Mouse (Mus musculus) v-Abl transformed pro-B cells (cell line): ENCODE results near the gene 4930578C19Rik.
"Not testable (repeated sequence)": the region's sequence is repeated elsewhere in the genome, so short reads cannot be mapped to it uniquely, and the experiment has no call there.

Experiments used
- in situ Hi-C, 2 experiments: fragments of 400-800 bp; cut with MboI; formaldehyde crosslinking; loops; one replicate each; pipeline ENCODE4 v1.15.1; 2025; ENCODE audit not compliant: unreplicated experiment in 2 of 2

4930578C19Rik gene

DNA sequence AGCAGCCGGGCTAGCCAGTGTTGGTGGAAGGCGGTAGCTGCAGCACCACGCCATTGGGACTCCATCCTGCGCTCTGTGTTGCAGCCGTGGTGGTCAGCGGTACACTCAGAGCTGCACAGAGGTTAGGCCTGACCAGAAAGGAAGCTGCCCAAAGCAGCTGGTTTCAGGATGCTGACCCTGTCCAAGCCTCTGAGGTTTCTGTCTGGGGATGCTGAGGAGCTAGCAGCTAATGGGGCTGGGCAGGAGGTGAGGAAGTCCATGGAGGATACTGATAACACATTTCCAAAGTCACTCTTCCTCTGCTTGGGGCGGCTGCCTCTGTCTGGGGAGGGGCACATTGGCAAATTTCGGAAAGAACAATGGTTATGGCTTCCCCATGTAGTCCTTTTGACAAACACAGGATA, at the start of gene 4930578C19Rik:
Gene 4930578C19Rik (minus strand): TSS at position 200 of the 404 bp plus-strand sequence.
- in situ Hi-C loops: no loop called here

DNA sequence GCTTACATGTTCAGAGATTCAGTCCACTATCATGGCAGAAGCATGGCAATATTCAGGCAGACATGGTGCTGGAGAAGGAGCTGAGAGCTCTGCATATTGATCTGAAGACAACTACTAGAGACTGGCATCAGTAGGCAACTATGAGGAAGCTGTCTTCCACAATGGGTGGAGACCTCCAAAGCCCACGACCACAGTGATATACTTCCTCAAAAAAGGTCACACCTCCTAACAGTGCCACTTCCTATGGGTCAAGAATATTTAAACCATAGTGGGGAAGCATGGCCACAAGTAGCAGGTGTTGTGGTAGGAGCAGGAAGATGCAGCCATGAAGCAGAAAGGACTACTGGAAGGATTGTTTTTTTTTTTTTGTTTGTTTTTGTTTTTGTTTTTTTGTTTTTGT, 6.5 kb upstream of the 4930578C19Rik start:
- in situ Hi-C loops: no loop called here

DNA sequence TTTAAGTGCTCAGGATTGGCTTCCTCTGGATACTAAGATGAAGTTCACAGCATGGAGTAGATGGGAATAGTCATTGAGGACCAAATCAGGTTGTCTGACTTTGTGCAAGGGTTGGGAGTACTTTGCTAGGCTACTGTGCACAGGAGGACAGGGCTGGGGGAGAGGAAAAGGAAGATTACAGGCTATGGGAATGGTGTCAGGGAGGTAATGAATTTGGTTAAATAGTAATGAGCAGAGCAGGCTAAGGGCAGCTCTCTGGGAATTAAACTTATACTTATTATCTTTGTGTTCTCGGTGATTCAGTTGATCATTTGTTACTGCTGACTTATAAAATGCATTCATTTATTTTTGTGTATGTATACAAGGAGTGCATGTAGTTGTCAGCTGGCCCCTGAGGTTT, 1.7 kb upstream of the 4930578C19Rik start:
- in situ Hi-C loops: no loop called here

DNA sequence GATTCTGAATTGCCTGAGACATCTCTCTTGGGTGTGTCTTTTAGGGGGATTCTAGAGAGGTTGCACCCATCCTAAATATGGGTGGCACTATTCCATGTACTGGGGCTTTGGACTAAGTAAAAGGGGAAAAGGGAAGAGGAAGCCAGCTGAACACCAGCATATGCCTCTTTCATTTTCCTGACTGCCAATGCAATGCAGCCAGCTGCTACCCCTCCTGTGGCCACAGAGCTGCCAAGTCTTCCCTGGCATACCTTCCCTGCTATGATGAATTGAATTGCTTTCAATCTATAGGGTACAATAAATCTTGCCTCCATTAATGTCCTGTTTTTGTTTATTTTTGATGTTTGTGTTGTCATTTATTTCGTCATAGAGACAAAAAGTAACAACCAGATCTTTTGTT, 9.6 kb downstream of the 4930578C19Rik start:
- in situ Hi-C loops: no loop called here

DNA sequence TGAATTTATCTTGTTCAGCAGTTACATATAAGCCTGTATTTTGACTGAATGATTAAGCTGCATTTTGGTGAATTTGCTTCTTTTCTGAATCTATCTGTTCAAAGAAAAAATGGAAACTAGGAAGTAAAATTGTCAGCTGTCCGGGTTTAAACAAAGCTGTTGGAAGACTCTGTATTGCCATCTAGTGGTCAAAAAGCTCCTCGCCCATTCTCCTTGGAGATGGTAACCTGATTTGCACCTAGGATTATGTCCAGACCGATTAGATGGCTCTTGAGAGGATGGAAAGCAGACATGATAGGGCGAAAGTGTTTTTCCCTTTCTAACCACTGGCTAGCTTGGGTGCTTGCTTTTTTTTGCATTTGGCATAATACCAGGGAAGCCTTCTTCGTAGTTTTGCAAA, 19.1 kb downstream of the 4930578C19Rik start:
- in situ Hi-C loops: loop anchor here in 1 of 2 experiments (10.0 to 25.0 kb wide), 3 partner anchors 830 to 1980 kb away; no protein-coding TSS in a partner anchor

DNA sequence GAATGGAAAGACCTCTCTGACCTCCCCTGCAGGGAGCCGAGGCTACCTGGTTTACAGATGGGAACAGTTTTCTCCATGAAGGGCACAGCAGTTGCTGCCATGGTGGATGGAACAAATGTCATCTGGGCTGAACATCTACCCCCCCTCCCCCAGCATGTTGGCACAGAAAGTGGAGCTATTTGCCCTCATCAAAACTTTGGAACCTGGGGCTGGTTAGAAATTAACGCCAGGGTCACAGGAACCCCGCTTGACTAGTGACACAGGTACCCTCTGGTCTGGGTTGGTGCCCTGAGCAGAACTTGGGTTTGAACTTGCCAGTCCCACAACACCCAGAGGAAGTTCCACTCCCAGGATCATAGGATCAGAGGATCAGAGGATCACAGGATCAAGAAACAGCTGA, 35.7 kb downstream of the 4930578C19Rik start:
- in situ Hi-C loops: loop anchor here in 1 of 2 experiments (25.0 kb wide), 2 partner anchors 813 to 1963 kb away; no protein-coding TSS in a partner anchor

DNA sequence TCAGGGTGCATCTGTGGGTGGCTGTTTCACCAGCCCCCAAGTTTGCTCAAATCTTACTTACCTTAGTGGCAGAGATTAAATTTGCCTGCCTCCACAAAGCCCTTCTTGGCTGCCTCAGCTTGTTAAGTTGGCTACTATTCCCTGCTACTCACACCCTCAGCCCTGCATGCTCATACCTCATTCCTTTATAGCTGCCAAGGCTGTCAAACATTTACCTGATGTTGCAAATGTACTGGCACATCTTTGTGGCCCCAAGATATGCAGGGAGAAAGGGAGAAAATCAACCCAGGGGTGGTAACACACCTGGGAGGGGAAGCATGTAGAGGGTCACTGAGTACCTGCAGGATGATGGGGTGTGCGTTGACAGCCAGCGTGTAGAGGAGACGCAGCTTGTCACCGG, 38.0 kb downstream of the 4930578C19Rik start:
- in situ Hi-C loops: no loop called here

DNA sequence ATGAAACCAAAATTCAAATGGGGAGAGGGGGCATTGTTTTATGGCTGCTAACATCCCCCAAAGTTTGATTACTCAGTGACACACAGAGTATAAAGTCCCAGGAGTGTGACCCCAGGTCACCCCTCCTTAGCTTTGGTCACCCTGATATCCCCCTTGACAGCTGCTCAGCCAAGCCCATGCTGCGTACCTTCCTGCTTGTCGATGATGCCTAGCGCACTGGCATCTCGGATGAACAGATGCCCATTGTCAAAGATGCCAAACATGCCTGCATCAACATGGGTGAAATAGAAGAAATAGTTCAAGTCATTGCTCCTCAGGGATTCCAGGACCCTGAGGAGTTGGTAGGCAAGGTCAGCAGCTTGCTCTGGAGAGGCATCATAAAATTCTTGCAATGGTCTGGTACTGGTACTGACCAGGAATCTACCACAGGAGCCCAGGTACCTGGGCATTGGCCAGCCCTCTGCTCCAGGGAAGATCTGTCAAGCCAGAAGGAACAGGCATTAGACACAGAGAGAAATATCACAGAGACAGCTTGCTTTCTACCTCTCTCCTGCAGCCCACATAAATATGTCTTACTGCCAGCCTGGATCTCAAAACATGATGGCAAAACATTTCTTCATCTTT, 40.9 kb downstream of the 4930578C19Rik start:
- in situ Hi-C loops: no loop called here

DNA sequence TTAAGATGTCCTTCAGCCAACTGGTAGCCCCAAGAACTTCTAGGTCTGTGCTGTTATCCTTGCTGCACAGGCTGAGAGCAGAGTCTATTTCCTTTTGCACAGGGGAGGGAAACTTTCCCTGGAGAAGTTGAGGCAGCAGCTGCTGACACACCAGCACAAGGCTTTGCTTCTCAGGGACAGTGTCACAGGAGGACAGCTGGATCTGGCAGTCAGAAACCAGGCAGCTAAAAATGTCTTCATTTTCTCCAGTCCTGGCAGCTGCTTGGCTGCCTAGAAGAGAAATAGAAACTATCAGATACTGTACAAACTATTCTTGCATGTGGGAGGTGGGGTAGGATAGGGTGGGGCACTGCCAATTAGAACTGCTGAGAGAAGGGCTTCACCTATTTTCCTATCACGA, 42.2 kb downstream of the 4930578C19Rik start:
- in situ Hi-C loops: no loop called here

DNA sequence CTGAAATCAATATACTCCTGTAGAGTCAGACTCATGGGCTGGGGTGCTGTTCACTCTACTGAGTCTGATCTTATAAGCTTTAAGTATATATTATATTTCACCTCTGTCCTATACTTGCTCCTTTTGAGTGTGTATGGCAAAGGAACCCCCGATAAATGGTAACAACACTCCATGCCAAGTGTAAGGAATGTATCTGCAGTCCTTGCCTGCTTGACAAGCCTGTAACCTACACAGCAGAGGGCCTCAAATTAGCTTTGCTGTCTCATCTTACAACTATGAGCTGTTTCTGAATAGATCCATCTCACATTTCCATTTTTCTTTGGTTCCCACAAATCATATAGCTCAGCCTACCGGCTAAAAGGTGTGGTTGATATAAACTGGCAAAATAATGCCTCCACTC, 46.6 kb downstream of the 4930578C19Rik start:
- in situ Hi-C loops: no loop called here

DNA sequence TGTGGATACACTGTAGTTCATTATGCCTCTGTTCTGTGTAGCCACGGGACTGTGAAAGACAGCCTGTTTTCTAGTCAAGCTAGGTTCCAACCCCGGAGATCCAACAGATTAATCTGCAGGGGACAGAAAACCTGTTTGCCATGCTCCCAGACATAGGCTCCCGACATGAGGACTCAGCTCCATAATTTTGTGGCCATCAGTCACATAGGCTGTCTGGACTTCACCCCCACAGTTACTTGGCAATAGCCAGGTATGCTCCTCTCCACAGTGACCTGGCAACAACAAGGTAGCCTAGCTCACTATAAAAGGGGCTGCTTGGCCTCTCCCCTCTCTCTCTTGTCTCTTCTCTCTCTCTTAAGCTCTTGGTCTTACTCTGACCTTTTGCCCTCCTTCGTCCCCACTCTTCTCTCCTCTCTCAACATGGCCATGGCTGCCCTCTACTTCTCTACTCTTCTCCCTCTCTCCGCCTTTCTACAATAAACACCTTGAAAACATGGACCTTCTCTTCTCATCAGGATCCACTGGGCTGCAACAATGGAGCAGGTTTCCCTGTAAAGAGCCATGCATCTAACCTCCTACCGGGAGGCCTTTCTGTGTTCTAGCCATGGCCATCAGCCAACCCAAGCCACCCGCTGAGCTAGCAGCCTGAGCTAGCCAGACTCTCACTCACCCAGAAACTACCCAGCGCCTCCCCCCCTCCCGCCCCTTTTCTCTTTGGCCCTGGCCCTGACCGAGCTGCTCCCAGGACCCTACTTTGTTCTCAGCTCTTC, 49.9 kb downstream of the 4930578C19Rik start:
- in situ Hi-C loops: no loop called here

DNA sequence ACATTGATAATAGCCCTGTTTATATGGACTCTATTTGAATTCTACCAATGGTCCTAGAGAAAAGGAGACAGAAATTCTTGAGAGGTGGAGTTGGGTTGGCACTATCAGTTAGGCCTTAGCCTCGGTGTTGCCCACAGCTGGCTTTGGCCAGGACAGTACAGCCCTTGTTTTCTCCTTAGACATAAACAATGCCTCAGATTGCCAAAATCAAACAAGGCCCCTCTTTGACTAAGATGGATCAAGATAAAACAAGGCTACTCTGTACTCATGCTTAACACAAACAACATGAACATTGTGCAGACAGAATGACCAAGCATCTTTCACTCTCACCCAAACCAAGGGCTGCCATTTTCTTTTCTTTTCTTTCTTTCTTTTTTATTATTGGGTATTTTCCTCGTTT, 51.6 kb downstream of the 4930578C19Rik start:
- in situ Hi-C loops: no loop called here

DNA sequence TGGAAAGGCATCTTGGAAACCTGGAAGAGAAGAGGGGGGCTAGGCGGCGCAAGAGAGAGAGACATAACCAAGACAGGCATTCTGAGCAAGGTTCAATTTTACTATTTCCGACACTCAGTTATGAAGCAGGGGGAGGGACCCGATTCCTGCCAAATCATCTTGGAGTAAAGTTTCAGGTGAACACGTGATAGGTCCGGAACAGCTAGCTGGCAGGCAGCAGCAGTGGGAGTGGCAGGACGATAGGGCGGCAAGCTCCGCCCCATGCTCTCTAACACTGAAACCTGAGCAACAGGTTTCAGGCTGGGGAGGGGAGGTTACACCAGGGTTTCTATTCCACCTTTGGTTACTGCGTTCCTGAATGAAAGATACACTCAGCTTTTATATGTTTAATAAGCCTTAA, 58.9 kb downstream of the 4930578C19Rik start:
- in situ Hi-C loops: no loop called here

DNA sequence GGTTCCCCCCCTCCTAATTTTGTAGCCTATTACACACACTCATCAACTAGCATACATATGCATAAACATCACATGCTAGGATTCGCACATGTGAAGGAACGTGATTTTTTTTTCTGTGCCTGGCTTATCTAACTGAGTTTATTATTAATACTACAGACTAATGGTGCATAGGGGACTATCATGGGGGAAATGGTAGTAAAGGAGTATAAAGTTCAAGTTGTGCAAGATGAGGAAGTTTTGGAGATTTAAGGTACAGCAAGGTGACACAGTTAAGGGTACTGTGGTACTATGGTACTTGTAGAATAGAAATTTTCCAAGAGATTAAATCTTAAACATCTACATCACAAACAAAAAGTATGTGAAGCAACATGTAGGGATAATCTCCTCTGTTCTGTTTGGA, 64.5 kb downstream of the 4930578C19Rik start:
- in situ Hi-C loops: no loop called here

DNA sequence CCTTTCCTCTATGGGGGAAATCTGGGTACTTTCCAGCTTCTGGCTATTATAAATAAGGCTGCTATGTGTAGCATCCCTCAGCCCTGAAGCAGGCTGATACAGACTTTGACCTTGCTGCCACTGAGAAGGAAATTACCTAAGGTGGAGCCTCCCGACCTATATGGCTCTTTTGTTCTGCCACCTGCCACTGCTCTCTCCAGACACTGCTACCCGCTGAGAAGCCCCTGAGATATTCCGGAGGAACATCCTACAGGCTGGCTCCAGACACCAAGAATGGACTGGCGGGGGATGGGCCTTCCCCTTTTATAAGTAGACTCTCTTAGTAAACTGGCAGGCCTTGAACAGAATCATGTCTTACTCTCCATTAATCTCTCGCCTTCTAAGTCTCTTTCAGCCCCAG, 77.0 kb downstream of the 4930578C19Rik start:
- in situ Hi-C loops: not testable (repeated sequence)
